Mouse (Mus musculus): ENCODE measurements at regions not wholly inside any gene's neighbourhood (a gene's known extent, or its start where the extent isn't known, plus 50 kb on each side); places are given as distances from the start of the nearest gene placed in this dataset.

GRCm38 (mm10) chr10:109155768-109156167 lies 145.0 kb upstream of the Syt1 start:
- TF ChIP-seq MAFK (IDR thresholded peaks at IDR 0.05; ENCODE audit: insufficient read depth, low read depth, low read length) = no peak
- no peak for TF ChIP-seq ZNF384 (IDR thresholded peaks at IDR 0.05; ENCODE audit: low read depth, low read length)
- TF ChIP-seq HCFC1 (IDR thresholded peaks at IDR 0.05; ENCODE audit: borderline replicate concordance, insufficient read depth, low read length) = no peak
- TF ChIP-seq CHD2 (IDR thresholded peaks at IDR 0.05; ENCODE audit: low read depth, low read length) = no peak
- TF ChIP-seq ZC3H11A (IDR thresholded peaks at IDR 0.05; ENCODE audit: borderline replicate concordance, low read depth, low read length) = no peak
